13 mouse cellular contexts compared by ENCODE assay signal in genomic region chr10:108067723-108068122, GRCm38 (mm10).
DNase-seq lines count a peak whose midpoint lies in the region; ATAC-seq and TF ChIP-seq lines count a peak whose summit lies in the region.
"Had no signal": no experiment of that assay in that cellular context is flagged by ENCODE, and none has a peak within 500 bp of the region (broad histone marks: within the 10 kb centered on the region; RNA-seq: fewer than 3 reads in every experiment).

No protein-coding gene starts in this region.

- no peaks in the 10 kb centered on the region for H3K36me3 ChIP-seq in lung, embryonic 14.5 days (ENCODE audit: insufficient read depth)
- H3K36me3 ChIP-seq in kidney, embryonic 15.5 days, result no peaks in the 10 kb centered on the region
- no peaks in the 10 kb centered on the region for H3K36me3 ChIP-seq in liver, embryonic 12.5 days
- no peaks in the 10 kb centered on the region for H3K36me3 ChIP-seq in stomach, postnatal 0 days (ENCODE audit: control insufficient read depth, insufficient read depth, low read length)
- no peaks in the 10 kb centered on the region for H3K36me3 ChIP-seq in forebrain, embryonic 11.5 days (ENCODE audit: control insufficient read depth, insufficient read depth, low read length)
- H3K36me3 ChIP-seq: midbrain, embryonic 12.5 days had no signal

- ATAC-seq in lung, embryonic 14.5 days (ENCODE audit: insufficient read depth), result peak; percentile 55; the same call in 1 of the 2 replicates
- peak; percentile 76 for ATAC-seq in kidney, embryonic 15.5 days (replicated peaks; ENCODE audit: low FRiP score)
- ATAC-seq in liver, embryonic 12.5 days, result peak; percentile 68
- peak; percentile 70 for ATAC-seq in stomach, postnatal 0 days (ENCODE audit: low FRiP score, low TSS enrichment)
- no peak for ATAC-seq in forebrain, embryonic 11.5 days (replicated peaks; ENCODE audit: low FRiP score)
- ATAC-seq: hindbrain, embryonic 16.5 days had no signal

- peak overlapping the region; percentile 50 for H3K4me2 ChIP-seq in lung, embryonic 14.5 days
- H3K4me2 ChIP-seq in kidney, embryonic 15.5 days, result no peak overlapping the region
- no peak overlapping the region for H3K4me2 ChIP-seq in liver, embryonic 12.5 days
- H3K4me2 ChIP-seq in stomach, postnatal 0 days (replicated peaks; ENCODE audit: low read depth), result 0 out of 2 replicates have a peak overlapping the region, but pooled peaks have one; percentile 0
- no peak overlapping the region for H3K4me2 ChIP-seq in forebrain, embryonic 11.5 days (ENCODE audit: low read depth, low read length, severe bottlenecking)
- H3K4me2 ChIP-seq: midbrain, embryonic 12.5 days had no signal

- no peak overlapping the region for H3K9ac ChIP-seq in lung, embryonic 14.5 days
- no peak overlapping the region for H3K9ac ChIP-seq in kidney, embryonic 15.5 days
- no peak overlapping the region for H3K9ac ChIP-seq in liver, embryonic 12.5 days
- H3K9ac ChIP-seq in stomach, postnatal 0 days (ENCODE audit: low read length), result no peak overlapping the region
- no peak overlapping the region for H3K9ac ChIP-seq in forebrain, embryonic 11.5 days (ENCODE audit: low read length)
- H3K9ac ChIP-seq: midbrain, embryonic 12.5 days had no signal

- no peaks in the 10 kb centered on the region for H3K9me3 ChIP-seq in lung, embryonic 14.5 days (ENCODE audit: low read depth, low read length)
- H3K9me3 ChIP-seq in kidney, embryonic 15.5 days (replicated peaks), result no peaks in the 10 kb centered on the region
- H3K9me3 ChIP-seq in liver, embryonic 12.5 days (replicated peaks), result no peaks in the 10 kb centered on the region
- no peaks in the 10 kb centered on the region for H3K9me3 ChIP-seq in stomach, postnatal 0 days (ENCODE audit: control insufficient read depth, low read length)
- H3K9me3 ChIP-seq in forebrain, embryonic 11.5 days (ENCODE audit: control insufficient read depth, low read length), result no peaks in the 10 kb centered on the region
- H3K9me3 ChIP-seq: midbrain, embryonic 12.5 days had no signal

- no peak for TF ChIP-seq EP300 in stomach, postnatal 0 days (optimal IDR thresholded peaks at IDR 0.05)

- no peak overlapping the region; the same call in 1 of the 2 replicates for H3K27ac ChIP-seq in lung, embryonic 14.5 days (ENCODE audit: low read depth)
- 0 out of 2 replicates have a peak overlapping the region, but pooled peaks have one; percentile 4 for H3K27ac ChIP-seq in kidney, embryonic 15.5 days
- H3K27ac ChIP-seq in liver, embryonic 12.5 days, result no peak overlapping the region
- H3K27ac ChIP-seq in stomach, postnatal 0 days (replicated peaks), result 0 out of 2 replicates have a peak overlapping the region, but pooled peaks have one; percentile 30
- H3K27ac ChIP-seq in forebrain, embryonic 11.5 days (ENCODE audit: low read depth, low read length), result no peak overlapping the region
- H3K27ac ChIP-seq: left cerebral cortex, adult 2 months; midbrain, embryonic 12.5 days had no signal

- no peak for TF ChIP-seq CTCF in lung, embryonic 14.5 days (IDR thresholded peaks at IDR 0.05; ENCODE audit: low read depth)
- no peak for TF ChIP-seq CTCF in stomach, postnatal 0 days (IDR thresholded peaks at IDR 0.05; ENCODE audit: low read depth)

- no peaks in the 10 kb centered on the region for H3K27me3 ChIP-seq in lung, embryonic 14.5 days (ENCODE audit: insufficient read depth, low read length)
- H3K27me3 ChIP-seq in kidney, embryonic 15.5 days, result no peaks in the 10 kb centered on the region
- H3K27me3 ChIP-seq in liver, embryonic 12.5 days (replicated peaks), result no peaks in the 10 kb centered on the region
- no peaks in the 10 kb centered on the region for H3K27me3 ChIP-seq in stomach, postnatal 0 days (ENCODE audit: control insufficient read depth, insufficient read depth, low read length)
- no peaks in the 10 kb centered on the region for H3K27me3 ChIP-seq in forebrain, embryonic 11.5 days (ENCODE audit: control insufficient read depth, insufficient read depth, low read length)
- H3K27me3 ChIP-seq: midbrain, embryonic 12.5 days had no signal

- WGBS in lung, embryonic 14.5 days, result 8% methylated on average over 10 of the region's 10 CpGs
- 43% methylated on average over 10 of the region's 10 CpGs for WGBS in kidney, embryonic 15.5 days
- 63% methylated on average over 10 of the region's 10 CpGs for WGBS in liver, embryonic 12.5 days (ENCODE audit: insufficient replicate concordance)
- 16% methylated on average over 10 of the region's 10 CpGs for WGBS in stomach, postnatal 0 days
- WGBS in forebrain, embryonic 11.5 days, result 88% methylated on average over 10 of the region's 10 CpGs

- DNase-seq in lung, embryonic 14.5 days, result peak; percentile 52
- DNase-seq in lung, postnatal 10 days, result no peak
- peak; percentile 40 for DNase-seq in stomach, postnatal 0 days (ENCODE audit: low spot score)
- DNase-seq in adrenal gland, adult (ENCODE audit: inconsistent age in 2 of 2, low spot score in 1 of 2), result no peak
- no peak for DNase-seq in adrenal gland, postnatal 4 days (ENCODE audit: low spot score in 2 of 2)
- no peak for DNase-seq in forebrain, embryonic 11.5 days (ENCODE audit: low spot score)
- DNase-seq: adrenal gland, postnatal 14 days had no signal

- no peak overlapping the region for H3K4me3 ChIP-seq in lung, embryonic 14.5 days (ENCODE audit: low read depth, low read length)
- H3K4me3 ChIP-seq in kidney, embryonic 15.5 days (replicated peaks), result no peak overlapping the region
- no peak overlapping the region for H3K4me3 ChIP-seq in liver, embryonic 12.5 days
- H3K4me3 ChIP-seq in stomach, postnatal 0 days (ENCODE audit: low read depth, low read length), result no peak overlapping the region
- H3K4me3 ChIP-seq in forebrain, embryonic 11.5 days (ENCODE audit: low read depth, low read length), result no peak overlapping the region
- H3K4me3 ChIP-seq: erythroblast, embryonic 14.5 days; left cerebral cortex, adult 2 months; midbrain, embryonic 12.5 days had no signal

- no peaks in the 10 kb centered on the region for H3K4me1 ChIP-seq in lung, embryonic 14.5 days (ENCODE audit: insufficient read depth)
- H3K4me1 ChIP-seq in kidney, embryonic 15.5 days, result peaks cover 8% of the 10 kb centered on the region
- peaks cover 4% of the 10 kb centered on the region; the same call in 1 of the 2 replicates for H3K4me1 ChIP-seq in liver, embryonic 12.5 days
- H3K4me1 ChIP-seq in stomach, postnatal 0 days (replicated peaks; ENCODE audit: control insufficient read depth, insufficient read depth), result no peaks in the 10 kb centered on the region
- no peaks in the 10 kb centered on the region for H3K4me1 ChIP-seq in forebrain, embryonic 11.5 days (replicated peaks; ENCODE audit: control insufficient read depth, insufficient read depth, low read length)
- H3K4me1 ChIP-seq: midbrain, embryonic 12.5 days had no signal

Comparison
In these comparisons a context has a peak if more than half of its experiments do, and no peak if none do; other contexts are left out.
1. DNase-seq: peak in lung, embryonic 14.5 days (single experiment) and stomach, postnatal 0 days (single experiment); none in lung, postnatal 10 days (single experiment), adrenal gland, adult (0 of 2), adrenal gland, postnatal 4 days (0 of 2) and forebrain, embryonic 11.5 days (single experiment).
2. H3K27ac ChIP-seq: peak in kidney, embryonic 15.5 days (single experiment) and stomach, postnatal 0 days (single experiment); none in lung, embryonic 14.5 days (single experiment), liver, embryonic 12.5 days (single experiment) and forebrain, embryonic 11.5 days (single experiment).
3. H3K4me2 ChIP-seq: peak in lung, embryonic 14.5 days (single experiment) and stomach, postnatal 0 days (single experiment); none in kidney, embryonic 15.5 days (single experiment), liver, embryonic 12.5 days (single experiment) and forebrain, embryonic 11.5 days (single experiment).